Mouse (Mus musculus) bone marrow macrophage, adult 2 months (primary cell): Measurements from ENCODE around the gene Slc33a1.

Source experiments
- CTCF ChIP-seq: IDR thresholded peaks from 2 replicates; pipeline ENCODE4 v1.5.1; 2012; ENCODE audit warnings: low read depth, mild to moderate bottlenecking, low read length, moderate library complexity
- POLR2A ChIP-seq: IDR thresholded peaks from 2 replicates; pipeline ENCODE4 v1.6.1; 2012; ENCODE audit warnings: mild to moderate bottlenecking, low read depth, low read length, borderline replicate concordance

DNA sequence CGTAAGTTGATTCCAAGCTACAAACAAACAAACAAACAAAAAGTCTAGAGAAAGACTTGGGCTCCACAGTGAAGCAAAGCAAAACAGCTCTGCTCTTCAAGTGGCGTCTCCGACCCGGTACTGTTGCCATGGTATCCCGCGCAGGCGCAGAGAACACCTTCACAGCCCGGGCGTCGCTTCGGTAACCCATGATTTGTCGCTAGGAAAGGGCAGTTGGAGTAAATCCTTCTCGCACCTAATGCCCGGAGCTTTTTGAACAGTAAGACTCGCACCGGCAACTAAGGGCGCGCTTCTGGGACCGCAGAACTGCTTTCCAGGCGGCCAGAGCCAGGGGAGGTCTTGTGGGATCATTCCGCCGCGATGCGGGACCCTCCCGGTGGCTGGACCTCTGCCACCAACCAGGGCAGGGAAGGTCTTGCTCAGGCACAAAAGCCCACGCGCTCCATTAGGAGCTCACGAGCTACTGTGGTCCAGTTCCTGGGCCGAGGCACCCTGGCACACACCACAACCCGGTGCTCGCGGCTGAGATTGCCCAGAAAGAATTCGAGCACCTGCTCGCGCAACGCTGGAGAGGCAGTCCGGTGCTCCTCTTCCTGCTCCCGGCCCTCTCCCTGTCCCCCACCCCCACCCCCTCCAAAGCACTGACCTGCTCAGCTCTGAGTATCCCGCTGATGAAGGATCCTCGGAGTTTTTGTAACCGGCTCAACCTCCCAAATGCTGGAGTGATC is 65.8 kb downstream of the Slc33a1 start:
- TF ChIP-seq CTCF (no peak), POLR2A (no peak)
